Mouse (Mus musculus) heart, embryonic 13.5 days (tissue): ENCODE data around the gene Filip1l. TPM values are rescaled to one million over a fixed set of nuclear protein-coding genes. Genes with fewer than 3 reads are reported as not detected.

Experiments used
- ATAC-seq: fragments of 200-750 bp; cut with Nextera tagmentation; 2 replicates; pipeline ENCODE4 v1.8.0; 2017; ENCODE audit warnings: moderate TSS enrichment; ENCODE audit not compliant: insufficient number of reproducible peaks, low FRiP score, low TSS enrichment; ENCODE audit errors: extremely low read depth
- H3K27ac ChIP-seq: fragments of 300-500 bp; sonication (generic); replicated peaks from 2 replicates; pipeline ENCODE4 v1.5.1; 2015; ENCODE audit warnings: moderate library complexity, mild to moderate bottlenecking, inconsistent platforms
- H3K27me3 ChIP-seq: fragments of 300-500 bp; sonication (generic); replicated peaks from 2 replicates; pipeline ENCODE4 v1.6.1; 2015; ENCODE audit warnings: mild to moderate bottlenecking, inconsistent platforms
- H3K36me3 ChIP-seq: fragments of 300-500 bp; sonication (generic); 2 replicates; pipeline ENCODE4 v1.6.1; 2015; ENCODE audit warnings: mild to moderate bottlenecking, inconsistent platforms
- H3K4me1 ChIP-seq: fragments of 300-500 bp; sonication (generic); 2 replicates; pipeline ENCODE4 v1.6.1; 2015; ENCODE audit warnings: inconsistent platforms
- H3K4me2 ChIP-seq: fragments of 300-500 bp; sonication (generic); 2 replicates; pipeline ENCODE4 v1.6.1; 2015; ENCODE audit warnings: inconsistent platforms, mild to moderate bottlenecking, moderate library complexity
- H3K4me3 ChIP-seq: fragments of 300-500 bp; sonication (generic); 2 replicates; pipeline ENCODE4 v1.5.1; 2015; ENCODE audit warnings: moderate library complexity, mild to moderate bottlenecking, inconsistent platforms
- H3K9ac ChIP-seq: fragments of 300-500 bp; sonication (generic); 2 replicates; pipeline ENCODE4 v1.6.1; 2015; ENCODE audit warnings: inconsistent platforms, mild to moderate bottlenecking, moderate library complexity
- H3K9me3 ChIP-seq: fragments of 300-500 bp; sonication (generic); 2 replicates; pipeline ENCODE4 v1.6.1; 2016; ENCODE audit warnings: inconsistent platforms
- WGBS: fragments of 180-500 bp; shearing (Covaris S2); methylation state at CpG from one replicate; pipeline ENCODE4 v1.1.7; 2015; ENCODE audit warnings: mixed read lengths; 5-methylcytosine and 5-hydroxymethylcytosine counted together
- polyA plus RNA-seq: library from polyadenylated mRNA; unstranded; fragments of >200 nt; fragmentation: Nextera tagmentation; extraction: Ambion mirVana; gene quantifications from 2 replicates; pipeline ENCODE4 v1.2.1, GENCODE M21; 2015

Filip1l gene
- polyA plus RNA-seq, 1 experiment from 2014 or later: 19.3 TPM

- Histone ChIP-seq H3K27me3 (no peaks in the 10 kb centered on the region), H3K4me1 (peaks cover 48% of the 10 kb centered on the region), H3K9me3 (no peaks in the 10 kb centered on the region), H3K4me2 (peak overlapping the region; percentile 37), H3K27ac (peak overlapping the region; percentile 73), H3K36me3 (no peaks in the 10 kb centered on the region), H3K9ac (0 out of 2 replicates have a peak overlapping the region, but pooled peaks have one; percentile 45), H3K4me3 (no peak overlapping the region)
- no peak for ATAC-seq
- WGBS: 34% methylated on average over 6 of the region's 6 CpGs
Measured at GRCm38 (mm10) chr16:57356454-57356853, 3.6 kb downstream of the Filip1l start.

GRCm38 (mm10) chr16:57357011-57357410 lies 4.1 kb downstream of the Filip1l start:
- no peak for ATAC-seq
- H3K27me3 ChIP-seq: no peaks in the 10 kb centered on the region

GRCm38 (mm10) chr16:57359251-57359650 lies 6.4 kb downstream of the Filip1l start:
- Histone ChIP-seq H3K4me1 (peaks cover 40% of the 10 kb centered on the region), H3K4me2 (no peak overlapping the region), H3K27me3 (no peaks in the 10 kb centered on the region), H3K9ac (no peak overlapping the region), H3K36me3 (no peaks in the 10 kb centered on the region), H3K9me3 (no peaks in the 10 kb centered on the region), H3K27ac (no peak overlapping the region), H3K4me3 (no peak overlapping the region)
- WGBS: 82% methylated on average over 10 of the region's 10 CpGs
- no peak for ATAC-seq

More at GRCm38 (mm10) chr16:57357011-57357410, 4.1 kb downstream of the Filip1l start:
- H3K4me1 ChIP-seq: peaks cover 47% of the 10 kb centered on the region
- no peaks in the 10 kb centered on the region for H3K36me3 ChIP-seq
- 35% methylated on average over 6 of the region's 6 CpGs for WGBS
- H3K4me2 ChIP-seq: peak overlapping the region; percentile 37
- H3K27ac ChIP-seq: peak overlapping the region; percentile 73
- no peak overlapping the region for H3K9ac ChIP-seq
- no peak overlapping the region for H3K4me3 ChIP-seq
- no peaks in the 10 kb centered on the region for H3K9me3 ChIP-seq

GRCm38 (mm10) chr16:57360785-57361184 lies 7.9 kb downstream of the Filip1l start:
- H3K27me3 ChIP-seq: no peaks in the 10 kb centered on the region
- H3K9me3 ChIP-seq: no peaks in the 10 kb centered on the region
- H3K36me3 ChIP-seq: no peaks in the 10 kb centered on the region
- H3K4me2 ChIP-seq: no peak overlapping the region
- H3K9ac ChIP-seq: no peak overlapping the region
- no peak for ATAC-seq
- no peak overlapping the region for H3K4me3 ChIP-seq
- H3K27ac ChIP-seq: no peak overlapping the region
- H3K4me1 ChIP-seq: peaks cover 29% of the 10 kb centered on the region
- WGBS: 89% methylated on average over 3 of the region's 3 CpGs

GRCm38 (mm10) chr16:57362679-57363401 lies 9.9 kb downstream of the Filip1l start:
- peaks cover 22% of the 10 kb centered on the region for H3K4me1 ChIP-seq
- no peaks in the 10 kb centered on the region for H3K9me3 ChIP-seq
- no peak overlapping the region for H3K27ac ChIP-seq
- peak overlapping the region; percentile 66 for H3K4me2 ChIP-seq
- 27% methylated on average over 18 of the region's 18 CpGs for WGBS
- H3K4me3 ChIP-seq: peak overlapping the region; percentile 36
- no peaks in the 10 kb centered on the region for H3K27me3 ChIP-seq
- no peaks in the 10 kb centered on the region for H3K36me3 ChIP-seq
- ATAC-seq: peak; percentile 56; the same call in 1 of the 2 replicates
- peak overlapping the region; percentile 65; the same call in 1 of the 2 replicates for H3K9ac ChIP-seq

- 77% methylated on average over 7 of the region's 7 CpGs for WGBS
- no peak overlapping the region for H3K4me2 ChIP-seq
- H3K9ac ChIP-seq: no peak overlapping the region
- no peak overlapping the region for H3K4me3 ChIP-seq
- H3K9me3 ChIP-seq: no peaks in the 10 kb centered on the region
- no peak for ATAC-seq
- no peak overlapping the region for H3K27ac ChIP-seq
- peaks cover 32% of the 10 kb centered on the region for H3K4me1 ChIP-seq
- H3K36me3 ChIP-seq: no peaks in the 10 kb centered on the region
- H3K27me3 ChIP-seq: no peaks in the 10 kb centered on the region
Measured at GRCm38 (mm10) chr16:57364498-57364897, 11.6 kb downstream of the Filip1l start.

- ATAC-seq: no peak
- no peaks in the 10 kb centered on the region for H3K27me3 ChIP-seq
- peaks cover 41% of the 10 kb centered on the region for H3K4me1 ChIP-seq
- no peak overlapping the region for H3K4me2 ChIP-seq
- no peak overlapping the region for H3K4me3 ChIP-seq
- H3K36me3 ChIP-seq: no peaks in the 10 kb centered on the region
- WGBS: 73% methylated on average over 6 of the region's 6 CpGs
- no peak overlapping the region for H3K27ac ChIP-seq
- no peaks in the 10 kb centered on the region for H3K9me3 ChIP-seq
- no peak overlapping the region for H3K9ac ChIP-seq
Measured at GRCm38 (mm10) chr16:57366141-57366540, 13.2 kb downstream of the Filip1l start.

- Histone ChIP-seq H3K27ac (no peak overlapping the region), H3K36me3 (no peaks in the 10 kb centered on the region), H3K9ac (peak overlapping the region; percentile 41; the same call in 1 of the 2 replicates), H3K4me2 (no peak overlapping the region), H3K27me3 (no peaks in the 10 kb centered on the region), H3K9me3 (no peaks in the 10 kb centered on the region), H3K4me1 (peaks cover 41% of the 10 kb centered on the region), H3K4me3 (no peak overlapping the region)
- 68% methylated on average over 18 of the region's 18 CpGs for WGBS
- ATAC-seq: no peak
Measured at GRCm38 (mm10) chr16:57366941-57367694, 14.2 kb downstream of the Filip1l start.

- no peak overlapping the region for H3K4me3 ChIP-seq
- H3K36me3 ChIP-seq: no peaks in the 10 kb centered on the region
- no peaks in the 10 kb centered on the region for H3K9me3 ChIP-seq
- ATAC-seq: no peak
- H3K9ac ChIP-seq: no peak overlapping the region
- WGBS: 76% methylated on average over 8 of the region's 8 CpGs
- no peaks in the 10 kb centered on the region for H3K27me3 ChIP-seq
- no peak overlapping the region for H3K4me2 ChIP-seq
- 0 out of 2 replicates have a peak overlapping the region, but pooled peaks have one; percentile 20 for H3K27ac ChIP-seq
- peaks cover 30% of the 10 kb centered on the region for H3K4me1 ChIP-seq
Measured at GRCm38 (mm10) chr16:57369846-57370496, 17.1 kb downstream of the Filip1l start.

- no peak overlapping the region for H3K4me2 ChIP-seq
Measured at GRCm38 (mm10) chr16:57372156-57372555, 19.3 kb downstream of the Filip1l start.

GRCm38 (mm10) chr16:57375248-57375837 lies 22.4 kb downstream of the Filip1l start:
- H3K9me3 ChIP-seq: no peaks in the 10 kb centered on the region
- 81% methylated on average over 7 of the region's 7 CpGs for WGBS

More at GRCm38 (mm10) chr16:57372156-57372555, 19.3 kb downstream of the Filip1l start:
- Histone ChIP-seq H3K27me3 (no peaks in the 10 kb centered on the region), H3K27ac (no peak overlapping the region), H3K4me3 (no peak overlapping the region), H3K36me3 (no peaks in the 10 kb centered on the region), H3K9me3 (no peaks in the 10 kb centered on the region), H3K4me1 (peaks cover 26% of the 10 kb centered on the region), H3K9ac (no peak overlapping the region)
- 79% methylated on average over 3 of the region's 3 CpGs for WGBS
- ATAC-seq: no peak

More at GRCm38 (mm10) chr16:57375248-57375837, 22.4 kb downstream of the Filip1l start:
- Histone ChIP-seq H3K4me3 (no peak overlapping the region), H3K4me1 (peaks cover 1% of the 10 kb centered on the region; the same call in 1 of the 2 replicates), H3K27ac (no peak overlapping the region), H3K4me2 (no peak overlapping the region), H3K27me3 (no peaks in the 10 kb centered on the region), H3K36me3 (no peaks in the 10 kb centered on the region), H3K9ac (no peak overlapping the region)
- ATAC-seq: no peak
